Mouse (Mus musculus) midbrain, embryonic 13.5 days (tissue): ENCODE data around the gene Umad1. TPM values are rescaled to one million over a fixed set of nuclear protein-coding genes. Genes with fewer than 3 reads are reported as not detected.

ENCODE experiments used
- ATAC-seq: fragments of 200-750 bp; cut with Nextera tagmentation; 2 replicates; pipeline ENCODE4 v1.8.0; 2017; ENCODE audit warnings: mild to moderate bottlenecking, moderate TSS enrichment, moderate library complexity
- H3K27ac ChIP-seq: fragments of 300-500 bp; sonication (generic); 2 replicates; pipeline ENCODE4 v1.5.1; 2015; ENCODE audit warnings: inconsistent platforms, mild to moderate bottlenecking, moderate library complexity
- H3K27me3 ChIP-seq: fragments of 300-500 bp; sonication (generic); 2 replicates; pipeline ENCODE4 v1.6.1; 2015; ENCODE audit warnings: mild to moderate bottlenecking, inconsistent platforms
- H3K36me3 ChIP-seq: fragments of 300-500 bp; sonication (generic); 2 replicates; pipeline ENCODE4 v1.6.1; 2015; ENCODE audit warnings: mild to moderate bottlenecking, inconsistent platforms
- H3K4me1 ChIP-seq: fragments of 300-500 bp; sonication (generic); replicated peaks from 2 replicates; pipeline ENCODE4 v1.6.1; 2015; ENCODE audit warnings: inconsistent platforms
- H3K4me2 ChIP-seq: fragments of 300-500 bp; sonication (generic); replicated peaks from 2 replicates; pipeline ENCODE4 v1.6.1; 2015; ENCODE audit warnings: moderate library complexity, mild to moderate bottlenecking, inconsistent platforms
- H3K4me3 ChIP-seq: fragments of 300-500 bp; sonication (generic); replicated peaks from 2 replicates; pipeline ENCODE4 v1.5.1; 2015; ENCODE audit warnings: mild to moderate bottlenecking, inconsistent platforms
- H3K9ac ChIP-seq: fragments of 300-500 bp; sonication (generic); replicated peaks from 2 replicates; pipeline ENCODE4 v1.6.1; 2015; ENCODE audit warnings: mild to moderate bottlenecking, inconsistent platforms
- H3K9me3 ChIP-seq: fragments of 300-500 bp; sonication (generic); 2 replicates; pipeline ENCODE4 v1.6.1; 2016; ENCODE audit warnings: mild to moderate bottlenecking, inconsistent platforms
- WGBS: fragments of 180-500 bp; shearing (Covaris S2); methylation state at CpG from one replicate; pipeline ENCODE4 v1.1.7; 2015; 5-methylcytosine and 5-hydroxymethylcytosine counted together
- polyA plus RNA-seq: library from polyadenylated mRNA; unstranded; fragments of >200 nt; fragmentation: Nextera tagmentation; extraction: Ambion mirVana; gene quantifications from 2 replicates; pipeline ENCODE4 v1.2.1, GENCODE M21; 2015

The Umad1 gene
- polyA plus RNA-seq, 1 experiment from 2014 or later = 43.1 TPM

DNA sequence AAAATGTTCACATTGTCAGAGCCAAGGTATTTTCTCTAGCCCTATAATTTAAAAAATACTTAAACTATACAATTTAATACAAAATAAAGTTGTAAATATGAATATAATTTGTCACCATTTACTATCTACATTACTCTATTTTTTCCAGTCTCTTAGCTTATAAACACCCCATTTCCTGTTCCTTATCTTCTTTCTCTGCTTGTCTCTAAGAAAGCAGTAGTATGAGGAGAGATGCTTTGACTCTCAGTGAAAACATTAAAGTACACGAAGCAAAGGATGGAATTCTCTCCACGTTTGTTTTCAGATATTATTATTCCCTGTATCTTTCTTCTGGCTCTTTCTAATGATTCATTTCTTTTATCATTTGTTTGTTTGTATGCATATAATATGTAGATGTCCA is 99.1 kb downstream of the Umad1 start:
- WGBS = 71% methylated on average over 2 of the region's 2 CpGs
- H3K27ac ChIP-seq = no peak overlapping the region
- no peak overlapping the region for H3K4me3 ChIP-seq
- H3K9me3 ChIP-seq = no peaks in the 10 kb centered on the region
- no peaks in the 10 kb centered on the region for H3K36me3 ChIP-seq
- H3K27me3 ChIP-seq = no peaks in the 10 kb centered on the region
- ATAC-seq = no peak
- peaks cover 29% of the 10 kb centered on the region for H3K4me1 ChIP-seq
- no peak overlapping the region for H3K9ac ChIP-seq
- H3K4me2 ChIP-seq = no peak overlapping the region

DNA sequence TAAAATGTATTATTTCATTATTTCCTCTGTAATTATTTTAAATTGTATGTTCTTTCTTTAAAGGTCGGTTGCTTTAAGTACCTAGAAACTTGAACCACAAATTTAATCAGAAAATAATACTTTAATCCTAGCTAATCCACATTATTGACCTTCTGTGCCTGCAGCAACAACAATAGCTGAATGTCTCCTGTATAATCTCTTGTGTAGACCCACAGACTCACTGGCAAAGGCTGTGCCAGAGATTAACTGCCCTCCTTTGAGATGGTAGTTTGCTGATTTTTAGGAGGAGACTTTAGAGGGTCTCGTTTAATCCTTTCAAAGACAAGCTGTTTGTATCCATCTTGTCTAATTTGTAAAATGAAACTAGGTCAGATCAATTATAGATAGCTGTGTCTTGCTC is 99.7 kb downstream of the Umad1 start:
- H3K36me3 ChIP-seq = no peaks in the 10 kb centered on the region
- H3K4me2 ChIP-seq = no peak overlapping the region
- 0 out of 2 replicates have a peak, but pooled peaks have one; percentile 43 for ATAC-seq
- H3K27ac ChIP-seq = no peak overlapping the region
- H3K4me1 ChIP-seq = peaks cover 24% of the 10 kb centered on the region
- H3K4me3 ChIP-seq = no peak overlapping the region
- H3K9ac ChIP-seq = no peak overlapping the region
- no peaks in the 10 kb centered on the region for H3K9me3 ChIP-seq
- H3K27me3 ChIP-seq = no peaks in the 10 kb centered on the region
- 19% methylated on average over 2 of the region's 2 CpGs for WGBS

DNA sequence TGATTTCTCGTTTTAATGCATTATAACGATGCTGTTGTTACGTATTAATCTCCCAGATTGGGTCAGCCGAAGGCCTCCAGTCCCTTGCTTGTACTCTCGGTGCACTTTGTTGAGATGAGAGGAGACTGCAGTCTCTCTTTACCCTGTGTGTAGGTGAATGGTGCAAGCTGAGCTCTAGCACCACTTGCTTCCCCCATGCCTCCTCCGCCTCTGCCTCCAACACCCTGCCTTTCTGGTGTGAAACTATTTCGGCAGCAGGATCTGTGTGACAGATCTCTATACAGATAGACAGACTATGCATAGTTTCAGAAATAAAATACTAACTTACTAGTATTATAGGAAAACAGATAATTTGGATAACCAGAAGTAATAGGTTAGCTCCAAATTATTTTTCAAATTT is 101.7 kb downstream of the Umad1 start:
- Histone ChIP-seq H3K9ac (no peak overlapping the region), H3K4me1 (peaks cover 16% of the 10 kb centered on the region), H3K27me3 (no peaks in the 10 kb centered on the region), H3K27ac (no peak overlapping the region), H3K9me3 (no peaks in the 10 kb centered on the region), H3K4me2 (no peak overlapping the region), H3K4me3 (no peak overlapping the region), H3K36me3 (0 out of 2 replicates have a peak, but pooled peaks cover 2% of the 10 kb centered on the region)
- ATAC-seq = no peak
- 85% methylated on average over 7 of the region's 7 CpGs for WGBS

DNA sequence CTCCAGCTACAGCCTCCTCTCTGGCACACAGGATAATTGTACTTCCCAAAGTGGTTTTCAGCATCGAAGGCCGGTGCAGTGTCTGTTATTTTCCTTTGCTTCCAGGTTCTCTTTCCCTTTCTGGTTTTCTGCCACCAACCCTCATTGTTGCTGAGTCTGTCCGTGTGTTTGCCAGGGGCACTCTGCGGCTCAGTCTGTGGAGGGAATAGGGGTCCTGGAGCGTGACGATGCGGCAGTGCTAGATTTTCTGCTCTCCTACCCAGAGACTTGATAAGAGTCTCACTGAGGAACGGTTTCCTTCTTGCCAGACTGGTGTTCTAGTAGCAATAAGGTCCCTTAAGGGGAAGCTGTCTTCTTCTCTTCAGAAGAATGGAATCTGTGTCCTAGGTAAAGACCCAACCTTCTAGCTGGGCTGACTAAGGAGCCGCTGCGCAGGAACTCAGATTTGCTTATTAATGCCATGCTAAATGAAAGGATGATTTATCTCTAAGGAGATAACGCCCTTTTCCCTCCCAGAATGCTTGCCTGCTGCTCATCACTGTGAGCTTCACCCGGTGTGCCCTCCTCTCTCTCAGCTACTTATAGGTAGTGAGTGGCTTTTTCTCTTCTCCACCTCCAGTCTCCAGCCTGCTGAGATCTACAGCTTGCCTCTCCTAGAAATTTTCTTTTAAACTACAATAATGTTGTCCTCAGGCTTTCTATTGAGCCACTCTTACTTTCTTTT is 105.1 kb downstream of the Umad1 start:
- 0 out of 2 replicates have a peak, but pooled peaks cover 2% of the 10 kb centered on the region for H3K36me3 ChIP-seq
- H3K27ac ChIP-seq = peak overlapping the region; percentile 31
- H3K9ac ChIP-seq = no peak overlapping the region
- WGBS = 60% methylated on average over 12 of the region's 12 CpGs
- no peaks in the 10 kb centered on the region for H3K9me3 ChIP-seq
- no peak overlapping the region for H3K4me2 ChIP-seq
- ATAC-seq = no peak
- H3K4me1 ChIP-seq = peaks cover 10% of the 10 kb centered on the region
- H3K27me3 ChIP-seq = no peaks in the 10 kb centered on the region
- H3K4me3 ChIP-seq = no peak overlapping the region

DNA sequence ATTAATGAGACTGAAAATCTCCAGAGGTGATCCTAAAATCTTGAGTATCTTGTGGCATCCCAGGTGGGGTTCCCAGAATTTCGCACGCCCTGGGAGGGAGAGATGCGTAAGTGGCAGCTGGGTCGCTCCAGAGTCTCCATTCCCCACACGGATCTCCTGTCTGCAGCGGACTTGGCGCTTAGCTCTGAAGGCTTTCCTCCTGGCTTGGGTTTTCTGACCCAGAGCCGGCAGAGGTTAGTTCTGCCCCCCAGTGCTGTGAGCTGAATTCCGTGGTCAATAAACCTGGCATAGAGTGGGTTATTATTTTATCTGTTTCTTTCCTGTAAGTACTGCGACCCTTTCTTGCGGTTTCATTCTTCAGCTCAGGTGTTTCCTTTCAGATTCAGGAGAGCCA is 105.7 kb downstream of the Umad1 start:
- Histone ChIP-seq H3K36me3 (0 out of 2 replicates have a peak, but pooled peaks cover 2% of the 10 kb centered on the region), H3K9ac (no peak overlapping the region), H3K9me3 (no peaks in the 10 kb centered on the region), H3K27me3 (no peaks in the 10 kb centered on the region), H3K4me1 (peaks cover 9% of the 10 kb centered on the region), H3K4me2 (no peak overlapping the region), H3K27ac (no peak overlapping the region), H3K4me3 (no peak overlapping the region)
- no peak for ATAC-seq
- 92% methylated on average over 11 of the region's 11 CpGs for WGBS

DNA sequence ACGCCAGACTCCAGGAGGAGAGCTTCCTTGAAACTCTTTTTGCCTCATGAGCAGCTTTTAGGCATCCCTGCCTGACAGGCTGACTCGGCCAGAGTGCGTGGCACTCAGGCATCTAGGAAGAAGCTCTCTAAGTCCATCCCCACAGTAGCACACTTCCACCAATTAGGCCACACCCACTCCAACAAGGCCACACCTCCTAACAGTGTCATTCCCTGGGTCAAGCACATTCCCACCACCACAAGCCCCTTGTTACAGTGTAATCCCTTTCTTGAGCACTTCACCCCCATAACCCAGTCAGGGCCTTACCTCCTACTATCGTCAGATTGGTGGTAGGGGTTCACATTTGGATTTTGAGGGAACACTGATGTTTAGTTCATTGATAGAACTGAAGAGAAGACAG is 108.6 kb downstream of the Umad1 start:
- H3K9ac ChIP-seq = no peak overlapping the region
- no peak overlapping the region for H3K4me3 ChIP-seq
- H3K9me3 ChIP-seq = no peaks in the 10 kb centered on the region
- 0 out of 2 replicates have a peak, but pooled peaks cover 2% of the 10 kb centered on the region for H3K36me3 ChIP-seq
- H3K27ac ChIP-seq = no peak overlapping the region
- 96% methylated on average over 4 of the region's 4 CpGs for WGBS
- H3K27me3 ChIP-seq = no peaks in the 10 kb centered on the region
- no peak overlapping the region for H3K4me2 ChIP-seq
- H3K4me1 ChIP-seq = peaks cover 9% of the 10 kb centered on the region
- peak; percentile 66; the same call in 1 of the 2 replicates for ATAC-seq

DNA sequence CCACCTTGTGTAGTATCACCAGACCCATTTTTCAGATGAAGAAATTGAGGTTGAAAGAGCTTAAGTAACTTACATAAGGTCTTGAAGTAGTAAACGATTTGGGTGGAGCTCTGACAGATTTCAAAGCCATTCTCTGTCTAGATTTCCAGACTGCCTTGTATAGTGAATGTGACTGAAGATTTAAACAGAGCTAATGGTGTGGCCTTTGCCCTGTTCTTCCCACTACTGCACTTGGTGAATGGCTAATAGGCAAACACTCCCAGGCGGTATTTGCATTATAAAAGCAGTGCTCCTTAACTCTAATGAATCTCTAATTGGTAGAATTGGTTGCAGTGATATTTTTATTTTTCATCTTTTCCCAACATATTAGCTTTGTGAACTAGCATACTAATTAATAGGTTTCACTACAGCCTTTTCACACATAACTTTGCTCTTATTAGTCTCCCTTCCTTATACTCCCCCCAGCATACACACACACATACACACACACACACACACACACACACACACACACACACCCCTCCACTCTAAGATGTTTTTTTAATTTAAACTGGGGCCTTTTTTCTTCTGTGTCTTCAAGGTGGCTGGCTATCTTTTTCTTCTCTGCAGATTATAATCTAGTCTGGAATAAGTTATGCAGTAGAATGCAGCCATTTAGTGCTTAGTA is 109.2 kb downstream of the Umad1 start:
- H3K4me1 ChIP-seq = peaks cover 9% of the 10 kb centered on the region
- H3K4me2 ChIP-seq = no peak overlapping the region
- no peak overlapping the region for H3K27ac ChIP-seq
- H3K4me3 ChIP-seq = no peak overlapping the region
- no peaks in the 10 kb centered on the region for H3K9me3 ChIP-seq
- no peaks in the 10 kb centered on the region for H3K27me3 ChIP-seq
- H3K9ac ChIP-seq = no peak overlapping the region
- ATAC-seq = no peak
- 0 out of 2 replicates have a peak, but pooled peaks cover 2% of the 10 kb centered on the region for H3K36me3 ChIP-seq
- 44% methylated on average over 2 of the region's 2 CpGs for WGBS

DNA sequence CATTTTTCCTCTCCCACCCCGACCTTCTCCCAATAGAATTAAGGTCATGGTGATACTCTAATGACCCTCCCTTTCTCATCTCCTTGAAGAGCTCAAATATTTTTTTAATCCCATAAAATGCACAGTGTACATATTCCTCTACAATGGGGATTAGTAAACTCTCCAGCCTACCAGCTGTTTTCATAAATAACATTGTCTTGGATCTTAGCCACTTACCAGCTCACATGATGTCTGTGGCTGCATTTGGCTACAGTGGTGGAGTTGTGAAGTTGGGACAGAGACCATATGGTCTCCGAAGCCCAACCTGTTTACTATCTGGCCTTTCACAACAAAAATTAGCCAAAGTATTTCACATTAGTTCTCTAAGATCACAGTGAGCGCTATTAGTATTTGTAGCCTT is 111.5 kb downstream of the Umad1 start:
- no peaks in the 10 kb centered on the region for H3K9me3 ChIP-seq
- 91% methylated on average over 3 of the region's 3 CpGs for WGBS
- H3K4me3 ChIP-seq = no peak overlapping the region
- no peak overlapping the region for H3K9ac ChIP-seq
- H3K36me3 ChIP-seq = no peaks in the 10 kb centered on the region
- no peak for ATAC-seq
- 0 out of 2 replicates have a peak, but pooled peaks cover 4% of the 10 kb centered on the region for H3K4me1 ChIP-seq
- no peaks in the 10 kb centered on the region for H3K27me3 ChIP-seq
- H3K27ac ChIP-seq = no peak overlapping the region
- no peak overlapping the region for H3K4me2 ChIP-seq

DNA sequence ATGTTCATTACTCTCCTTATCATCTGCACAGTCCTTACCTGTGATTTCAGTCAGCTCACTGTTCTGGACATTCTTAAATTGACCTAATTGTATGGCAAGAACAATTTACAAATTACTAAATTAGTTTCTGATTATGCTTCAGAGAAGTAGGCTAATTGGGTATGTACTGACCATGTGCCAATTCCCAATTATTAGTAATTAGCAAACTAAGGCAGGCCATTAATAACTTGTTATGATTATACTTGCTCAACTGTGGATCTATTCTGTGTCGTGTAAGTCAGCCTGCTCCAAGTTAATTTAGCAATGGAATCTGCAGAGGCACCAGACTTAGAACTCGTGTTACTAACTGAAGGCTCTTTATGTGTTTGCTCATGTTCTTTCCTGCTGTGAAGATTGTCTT is 114.0 kb downstream of the Umad1 start:
- H3K9ac ChIP-seq = no peak overlapping the region
- H3K4me2 ChIP-seq = no peak overlapping the region
- H3K36me3 ChIP-seq = peaks cover 7% of the 10 kb centered on the region
- no peak overlapping the region for H3K4me3 ChIP-seq
- no peak for ATAC-seq
- no peaks in the 10 kb centered on the region for H3K9me3 ChIP-seq
- H3K4me1 ChIP-seq = 0 out of 2 replicates have a peak, but pooled peaks cover 4% of the 10 kb centered on the region
- WGBS = 40% methylated on average over 2 of the region's 2 CpGs
- H3K27ac ChIP-seq = no peak overlapping the region
- no peaks in the 10 kb centered on the region for H3K27me3 ChIP-seq

DNA sequence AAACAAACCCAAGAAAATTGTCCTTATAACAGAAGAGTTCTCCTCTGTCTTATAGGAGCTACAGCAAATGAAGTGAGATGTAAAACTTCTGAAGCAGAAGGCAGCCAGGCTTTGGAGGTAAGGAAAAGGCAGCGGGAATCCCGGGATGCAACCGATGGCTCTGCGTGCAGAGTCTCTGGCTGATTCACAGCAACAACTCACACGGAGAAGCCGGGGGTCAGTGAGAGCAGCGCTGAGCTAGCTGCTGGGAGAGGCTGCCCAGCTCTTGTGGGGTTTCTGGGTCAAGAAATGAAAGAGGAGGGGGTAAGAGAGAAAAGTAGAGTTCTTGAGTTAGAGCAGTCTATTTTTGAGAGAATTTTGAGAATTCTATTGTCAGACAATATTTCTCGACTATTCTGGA is 114.8 kb downstream of the Umad1 start:
- H3K27ac ChIP-seq = no peak overlapping the region
- WGBS = 38% methylated on average over 8 of the region's 8 CpGs
- ATAC-seq = no peak

DNA sequence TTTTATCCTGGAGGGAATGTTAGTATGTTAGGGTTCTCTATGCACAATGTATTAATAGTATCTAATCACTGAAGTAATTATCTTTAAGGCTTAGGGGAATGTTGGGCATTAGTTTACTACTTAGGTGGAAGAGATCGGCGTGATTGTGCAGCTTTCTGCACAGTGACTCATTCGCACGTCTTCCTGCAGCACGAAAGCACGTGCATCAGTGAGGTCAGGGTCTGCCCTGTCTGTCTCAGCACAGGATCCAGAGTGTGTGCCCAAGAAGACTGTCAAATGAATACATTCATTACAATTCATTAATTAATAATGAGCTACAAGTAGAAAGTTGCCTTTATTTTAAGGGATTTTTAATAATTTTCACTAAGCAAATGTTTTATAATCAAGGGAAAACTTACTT is 115.2 kb downstream of the Umad1 start:
- H3K4me2 ChIP-seq = no peak overlapping the region
- H3K36me3 ChIP-seq = peaks cover 8% of the 10 kb centered on the region
- no peak for ATAC-seq
- H3K27ac ChIP-seq = no peak overlapping the region
- no peaks in the 10 kb centered on the region for H3K27me3 ChIP-seq
- H3K9me3 ChIP-seq = no peaks in the 10 kb centered on the region
- H3K9ac ChIP-seq = no peak overlapping the region
- no peak overlapping the region for H3K4me3 ChIP-seq
- WGBS = 59% methylated on average over 6 of the region's 6 CpGs
- 0 out of 2 replicates have a peak, but pooled peaks cover 4% of the 10 kb centered on the region for H3K4me1 ChIP-seq

More for the DNA sequence above, 114.8 kb downstream of the Umad1 start:
- no peaks in the 10 kb centered on the region for H3K27me3 ChIP-seq
- no peaks in the 10 kb centered on the region for H3K9me3 ChIP-seq
- 0 out of 2 replicates have a peak, but pooled peaks cover 4% of the 10 kb centered on the region for H3K4me1 ChIP-seq
- no peak overlapping the region for H3K9ac ChIP-seq
- H3K4me2 ChIP-seq = no peak overlapping the region
- H3K36me3 ChIP-seq = peaks cover 8% of the 10 kb centered on the region
- H3K4me3 ChIP-seq = no peak overlapping the region

DNA sequence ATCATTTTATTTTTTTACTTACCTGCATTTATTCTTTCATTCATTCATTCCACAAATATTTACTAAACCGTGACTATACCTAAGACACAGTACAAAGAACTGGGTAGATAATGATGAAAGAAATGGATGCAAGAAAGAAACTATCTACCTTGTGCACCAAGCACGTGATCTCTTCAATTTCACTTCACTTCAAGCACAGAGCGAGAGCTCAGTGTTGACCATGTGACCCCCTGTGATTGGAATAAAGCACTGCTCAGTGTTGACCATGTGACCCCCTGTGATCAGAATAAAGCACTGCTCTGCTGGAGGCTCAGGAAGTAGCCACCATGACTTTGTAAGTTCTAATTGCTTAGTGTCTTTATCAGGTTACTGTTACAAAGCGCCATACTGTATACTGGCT is 115.6 kb downstream of the Umad1 start:
- no peak for ATAC-seq
- 0 out of 2 replicates have a peak, but pooled peaks cover 4% of the 10 kb centered on the region for H3K4me1 ChIP-seq
- H3K4me3 ChIP-seq = no peak overlapping the region
- peaks cover 8% of the 10 kb centered on the region for H3K36me3 ChIP-seq
- H3K27me3 ChIP-seq = no peaks in the 10 kb centered on the region
- WGBS = 77% methylated on average over 4 of the region's 4 CpGs
- H3K9ac ChIP-seq = no peak overlapping the region
- H3K27ac ChIP-seq = no peak overlapping the region
- H3K9me3 ChIP-seq = no peaks in the 10 kb centered on the region
- H3K4me2 ChIP-seq = no peak overlapping the region
